Mouse (Mus musculus): Measurements from ENCODE around the gene 2010111I01Rik. TPM values are rescaled to one million over a fixed set of nuclear protein-coding genes. Genes with fewer than 3 reads are reported as not detected.

The 2010111I01Rik gene
- polyA plus RNA-seq, 1 experiment = 47.5 TPM

DNA sequence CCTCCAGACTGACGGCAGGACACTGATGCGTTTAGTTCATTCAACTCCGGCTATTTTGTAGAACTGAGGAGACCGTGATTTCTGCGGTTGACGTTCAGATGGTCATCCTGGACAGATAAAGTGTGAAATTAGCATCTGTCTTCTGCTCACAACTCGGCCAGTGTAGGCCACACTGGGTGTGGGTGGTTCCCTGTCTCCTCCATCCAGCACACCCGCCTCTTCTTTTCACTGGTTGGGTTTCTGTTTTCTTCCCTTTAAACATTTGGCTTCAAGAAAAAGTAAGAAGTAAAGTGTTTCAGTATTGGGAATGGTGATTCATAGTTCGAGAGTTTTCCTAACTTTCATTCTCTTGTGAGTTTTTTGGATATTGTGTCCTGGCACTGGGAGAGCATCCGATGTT, 283.6 kb downstream of the 2010111I01Rik start:
- Histone ChIP-seq H3K4me3 (replicated peaks; ENCODE audit: control insufficient read depth, low read depth, low read length) (no peak overlapping the region), H3K4me1 (ENCODE audit: control insufficient read depth, insufficient read depth, low read length) (peaks cover 6% of the 10 kb centered on the region), H3K27ac (ENCODE audit: control insufficient read depth, insufficient read depth, low read depth, low read length, poor library complexity) (no peak overlapping the region)
- 81% methylated on average over 10 of the region's 10 CpGs for WGBS
- TF ChIP-seq POLR2A (IDR thresholded peaks at IDR 0.05; ENCODE audit: borderline replicate concordance, control insufficient read depth, low read depth, low read length) = no peak
- TF ChIP-seq CTCF (IDR thresholded peaks at IDR 0.05; ENCODE audit: control insufficient read depth, insufficient read depth, low read length) = no peak

DNA sequence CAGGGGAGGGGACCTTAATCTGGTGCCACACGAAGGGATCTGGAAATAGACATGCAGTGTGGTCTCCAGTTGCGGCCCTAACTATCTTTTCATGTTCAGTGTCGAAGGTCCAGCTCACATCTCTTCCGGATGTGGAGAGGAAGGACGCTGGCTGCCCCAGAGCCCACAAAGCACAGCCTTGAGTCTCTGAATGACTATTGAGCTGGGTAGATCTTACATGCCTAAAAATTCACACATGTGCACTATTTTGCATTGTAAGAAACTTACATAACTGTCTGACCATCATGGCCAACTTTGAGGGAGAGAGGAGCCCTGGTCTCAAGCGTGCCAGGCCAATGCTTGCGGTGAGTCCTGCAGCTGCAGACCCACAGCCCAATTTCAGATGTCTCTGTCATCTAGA, 284.5 kb downstream of the 2010111I01Rik start:
- H3K27ac ChIP-seq (ENCODE audit: control insufficient read depth, insufficient read depth, low read depth, low read length, poor library complexity) = no peak overlapping the region
- whole genome bisulfite sequencing = 34% methylated on average over 7 of the region's 7 CpGs
- no peak overlapping the region for H3K4me3 ChIP-seq (replicated peaks; ENCODE audit: control insufficient read depth, low read depth, low read length)
- H3K4me1 ChIP-seq (ENCODE audit: control insufficient read depth, insufficient read depth, low read length) = peaks cover 6% of the 10 kb centered on the region
- TF ChIP-seq POLR2A (IDR thresholded peaks at IDR 0.05; ENCODE audit: borderline replicate concordance, control insufficient read depth, low read depth, low read length) (no peak), CTCF (IDR thresholded peaks at IDR 0.05; ENCODE audit: control insufficient read depth, insufficient read depth, low read length) (no peak)

DNA sequence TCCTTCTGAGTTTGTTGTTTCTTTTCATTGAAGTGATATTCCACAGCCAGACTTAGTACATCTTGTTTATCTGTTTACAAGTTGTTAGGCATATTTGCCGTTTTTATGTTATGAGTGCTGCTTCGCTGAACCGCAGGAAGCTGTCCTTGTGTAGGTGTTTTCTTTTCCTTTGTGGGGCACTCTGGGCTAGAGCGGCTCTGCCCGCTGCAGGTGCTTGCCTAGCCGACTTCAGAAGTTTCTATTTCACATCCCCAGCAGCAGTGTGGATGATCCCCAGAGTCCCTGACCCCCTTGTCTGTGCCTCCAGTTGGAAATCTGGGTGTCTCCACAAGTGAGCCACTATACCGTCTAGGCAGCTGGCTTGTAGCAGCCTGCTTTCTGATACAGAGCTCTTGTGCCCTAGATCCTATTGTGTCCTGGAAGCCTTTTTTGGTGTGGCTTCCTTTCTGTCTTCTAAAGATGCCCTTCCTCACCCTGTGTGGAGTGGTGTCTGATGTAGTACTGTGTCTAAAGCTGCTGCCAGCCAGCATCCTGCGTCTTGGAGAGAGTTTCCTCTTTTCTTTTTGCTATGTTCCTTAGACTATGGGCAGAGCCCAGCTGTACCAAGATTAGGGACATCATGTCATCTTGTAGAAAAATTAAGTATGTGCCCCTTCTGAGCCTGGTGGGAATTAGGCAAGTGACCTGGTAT, 285.2 kb downstream of the 2010111I01Rik start:
- TF ChIP-seq POLR2A (IDR thresholded peaks at IDR 0.05; ENCODE audit: borderline replicate concordance, control insufficient read depth, low read depth, low read length) (no peak), CTCF (IDR thresholded peaks at IDR 0.05; ENCODE audit: control insufficient read depth, insufficient read depth, low read length) (no peak)
- 29% methylated on average over 8 of the region's 8 CpGs for WGBS
- H3K4me1 ChIP-seq (ENCODE audit: control insufficient read depth, insufficient read depth, low read length) = peaks cover 6% of the 10 kb centered on the region
- no peak overlapping the region for H3K27ac ChIP-seq (ENCODE audit: control insufficient read depth, insufficient read depth, low read depth, low read length, poor library complexity)
- no peak overlapping the region for H3K4me3 ChIP-seq (replicated peaks; ENCODE audit: control insufficient read depth, low read depth, low read length)

DNA sequence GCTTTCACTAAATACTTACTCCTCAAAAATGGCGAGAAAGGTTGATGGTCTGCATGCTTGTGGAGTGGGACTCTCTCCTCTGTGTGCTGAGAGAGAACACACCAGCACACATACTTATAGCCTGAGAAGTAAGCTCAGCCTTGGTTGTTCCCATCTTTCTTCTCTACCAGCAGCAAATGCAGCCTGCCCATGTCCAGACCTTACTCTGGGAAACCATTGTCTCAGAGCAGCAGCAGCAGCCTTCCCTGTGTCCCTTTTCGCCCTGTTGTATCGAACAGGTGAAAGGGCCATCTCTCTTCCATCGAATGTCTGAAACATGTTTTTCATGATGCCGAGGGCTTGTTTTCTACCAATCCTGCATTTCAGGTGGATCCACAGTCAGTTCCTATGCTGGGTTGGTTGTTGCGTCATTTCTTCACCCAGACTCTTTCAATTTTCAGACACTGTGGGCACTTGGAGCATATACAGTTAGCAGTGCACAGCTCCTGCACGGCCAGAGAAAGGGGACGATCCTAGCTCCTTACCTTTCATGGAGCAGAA, 285.8 kb downstream of the 2010111I01Rik start:
- peaks cover 6% of the 10 kb centered on the region for H3K4me1 ChIP-seq (ENCODE audit: control insufficient read depth, insufficient read depth, low read length)

DNA sequence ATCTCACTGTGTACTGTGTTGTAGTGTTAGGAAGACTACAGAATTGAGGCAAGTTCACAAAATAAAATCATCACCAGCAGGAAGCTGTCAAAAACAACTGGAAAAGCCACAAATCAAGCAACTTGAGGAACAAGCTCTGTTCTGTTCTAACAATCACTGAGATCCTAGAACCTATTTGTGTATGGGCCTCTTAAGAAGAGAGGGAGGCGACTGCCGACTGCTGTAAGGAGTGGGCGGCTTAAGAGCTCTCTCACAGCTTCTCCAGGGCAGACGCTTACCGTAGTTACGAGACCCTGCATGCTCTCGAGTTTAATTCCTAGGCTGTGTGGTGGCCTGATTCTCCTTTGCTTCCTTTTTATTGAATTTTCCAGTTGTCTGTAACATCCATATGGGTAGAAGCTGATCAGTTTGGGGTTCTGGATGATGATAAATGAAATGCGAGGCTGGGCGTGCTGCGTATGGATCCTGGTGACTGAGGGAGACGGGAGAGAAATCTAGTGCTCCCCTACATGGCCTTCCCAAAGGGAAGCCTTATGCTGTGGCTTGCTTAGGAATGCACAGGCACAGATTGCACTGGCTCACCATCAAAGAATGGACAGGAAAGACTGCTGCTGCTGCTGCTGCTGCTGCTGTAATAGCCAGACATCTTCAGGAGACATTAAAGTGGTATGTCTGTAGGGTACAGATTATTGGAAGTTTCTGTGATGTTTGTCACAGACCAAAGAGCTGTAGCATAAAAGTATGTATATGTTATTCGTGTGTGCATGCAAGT, 286.6 kb downstream of the 2010111I01Rik start:
- TF ChIP-seq POLR2A (IDR thresholded peaks at IDR 0.05; ENCODE audit: borderline replicate concordance, control insufficient read depth, low read depth, low read length) (no peak), CTCF (IDR thresholded peaks at IDR 0.05; ENCODE audit: control insufficient read depth, insufficient read depth, low read length) (no peak)
- no peak overlapping the region for H3K27ac ChIP-seq (ENCODE audit: control insufficient read depth, insufficient read depth, low read depth, low read length, poor library complexity)
- H3K4me1 ChIP-seq (ENCODE audit: control insufficient read depth, insufficient read depth, low read length) = peaks cover 6% of the 10 kb centered on the region
- H3K4me3 ChIP-seq (replicated peaks; ENCODE audit: control insufficient read depth, low read depth, low read length) = no peak overlapping the region
- WGBS = 78% methylated on average over 12 of the region's 12 CpGs

More for the DNA sequence above, 285.8 kb downstream of the 2010111I01Rik start:
- Histone ChIP-seq H3K4me3 (replicated peaks; ENCODE audit: control insufficient read depth, low read depth, low read length) (no peak overlapping the region), H3K27ac (ENCODE audit: control insufficient read depth, insufficient read depth, low read depth, low read length, poor library complexity) (no peak overlapping the region)
- 66% methylated on average over 8 of the region's 8 CpGs for WGBS
- TF ChIP-seq POLR2A (IDR thresholded peaks at IDR 0.05; ENCODE audit: borderline replicate concordance, control insufficient read depth, low read depth, low read length) (no peak), CTCF (IDR thresholded peaks at IDR 0.05; ENCODE audit: control insufficient read depth, insufficient read depth, low read length) (no peak)

DNA sequence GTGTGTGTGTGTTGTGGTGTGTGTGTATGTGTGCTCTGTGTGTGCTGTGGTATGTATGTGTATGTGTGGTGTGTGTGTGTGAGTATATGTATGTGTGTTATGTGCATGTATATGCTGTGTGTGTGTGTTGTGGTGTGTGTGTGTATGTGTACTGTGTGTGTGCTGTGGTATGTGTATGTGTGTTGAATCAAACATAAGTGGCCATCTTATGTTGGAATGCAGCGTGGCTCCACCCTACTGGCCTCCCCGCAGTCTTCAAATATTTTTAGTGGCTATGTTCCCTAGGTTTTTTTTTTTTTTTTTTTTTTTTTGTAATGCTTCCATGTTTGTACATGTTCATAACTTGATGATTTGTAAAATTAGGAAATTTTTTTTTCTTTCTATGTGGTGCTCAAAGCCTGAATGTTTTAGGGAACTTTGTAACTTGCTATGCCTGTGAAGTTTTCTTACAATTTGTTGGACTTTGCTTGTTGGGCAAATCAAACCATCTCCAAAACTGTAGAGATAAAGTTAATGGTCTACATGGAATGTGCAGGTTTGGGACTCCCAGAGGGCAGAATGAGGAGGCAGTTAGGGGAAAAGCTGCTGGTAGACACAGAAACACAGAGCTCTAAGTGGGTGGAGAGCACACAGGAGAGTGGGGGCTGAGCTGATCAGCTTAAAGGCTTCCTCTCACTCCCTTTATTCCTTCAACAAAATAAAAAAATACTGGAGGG, 287.8 kb downstream of the 2010111I01Rik start:
- Histone ChIP-seq H3K4me3 (replicated peaks; ENCODE audit: control insufficient read depth, low read depth, low read length) (no peak overlapping the region), H3K27ac (ENCODE audit: control insufficient read depth, insufficient read depth, low read depth, low read length, poor library complexity) (no peak overlapping the region), H3K4me1 (ENCODE audit: control insufficient read depth, insufficient read depth, low read length) (peaks cover 5% of the 10 kb centered on the region)
- WGBS = 98% methylated on average over 2 of the region's 2 CpGs
- TF ChIP-seq POLR2A (IDR thresholded peaks at IDR 0.05; ENCODE audit: borderline replicate concordance, control insufficient read depth, low read depth, low read length) = no peak
- no peak for TF ChIP-seq CTCF (IDR thresholded peaks at IDR 0.05; ENCODE audit: control insufficient read depth, insufficient read depth, low read length)

DNA sequence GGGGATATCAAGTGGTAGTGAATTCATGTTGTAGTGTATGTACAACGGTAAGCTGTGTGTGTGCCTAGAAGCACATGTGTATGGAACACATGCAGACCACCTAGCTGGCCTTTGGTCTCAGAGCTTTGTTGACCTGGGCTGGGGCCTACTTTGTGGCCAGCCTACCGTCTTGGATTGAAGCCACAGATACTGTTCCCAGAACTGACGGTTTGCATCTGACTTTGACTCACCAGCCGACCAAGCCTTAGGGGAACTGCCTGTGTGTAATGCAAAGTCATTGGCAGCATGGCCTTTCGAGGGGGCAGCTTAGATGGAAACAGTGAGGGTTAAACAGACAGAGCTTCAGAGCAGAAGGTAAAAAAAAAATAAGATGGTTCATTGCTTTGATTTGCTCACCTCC, 288.5 kb downstream of the 2010111I01Rik start:
- WGBS = 18% methylated on average over 5 of the region's 5 CpGs
- Histone ChIP-seq H3K4me3 (replicated peaks; ENCODE audit: control insufficient read depth, low read depth, low read length) (no peak overlapping the region), H3K27ac (ENCODE audit: control insufficient read depth, insufficient read depth, low read depth, low read length, poor library complexity) (0 out of 2 replicates have a peak overlapping the region, but pooled peaks have one; percentile 27), H3K4me1 (ENCODE audit: control insufficient read depth, insufficient read depth, low read length) (peaks cover 7% of the 10 kb centered on the region)
- TF ChIP-seq CTCF (IDR thresholded peaks at IDR 0.05; ENCODE audit: control insufficient read depth, insufficient read depth, low read length) (no peak), POLR2A (IDR thresholded peaks at IDR 0.05; ENCODE audit: borderline replicate concordance, control insufficient read depth, low read depth, low read length) (no peak)
